Mouse (Mus musculus): Measurements from ENCODE around the gene Acot7.

DNA sequence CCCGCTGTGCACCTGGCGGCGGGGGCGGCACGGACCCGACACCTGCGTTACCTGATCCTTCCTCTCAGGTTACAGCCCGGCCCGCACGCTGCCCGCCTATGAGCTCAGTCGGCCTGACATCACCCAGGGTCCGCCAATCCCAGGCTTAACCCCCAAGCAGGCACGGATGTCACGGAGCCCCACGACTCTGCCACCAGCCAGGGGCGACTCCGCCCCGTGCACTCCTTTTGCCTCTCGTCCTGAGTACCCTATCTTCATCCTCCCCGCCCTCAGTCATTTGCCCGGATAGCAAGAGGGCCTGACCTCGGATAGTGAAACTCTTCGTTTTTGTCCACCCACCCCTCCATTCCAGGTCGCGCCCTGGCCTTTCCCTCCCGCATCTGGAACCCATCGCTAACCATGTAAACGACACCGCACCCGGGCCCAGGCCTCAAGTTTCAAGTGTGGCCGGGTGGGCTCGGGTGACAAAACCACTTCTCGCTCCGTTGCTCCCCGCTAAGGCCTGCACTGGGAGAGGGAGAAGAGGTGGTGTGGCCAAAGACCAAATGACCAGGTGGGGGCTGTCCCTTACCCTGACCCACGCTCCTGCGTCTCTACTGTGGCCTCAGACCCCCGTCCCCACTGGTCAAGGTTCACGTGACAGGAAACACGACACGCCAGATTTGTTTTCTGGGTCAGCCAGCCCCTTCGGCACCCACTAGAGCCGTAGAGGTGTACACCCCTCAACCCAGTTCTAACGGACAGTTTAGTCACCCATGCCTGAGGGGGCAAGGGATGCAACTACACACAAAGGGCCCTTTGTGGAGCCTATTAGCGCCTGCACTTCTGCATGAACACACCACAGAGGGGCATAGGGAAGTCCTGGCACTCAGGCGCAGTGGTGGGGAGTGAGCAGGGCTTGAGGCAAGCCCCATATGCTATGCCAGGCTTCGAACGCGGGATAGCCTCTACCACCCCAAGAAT lies 45.8 kb upstream of the Acot7 start:
- TF ChIP-seq POLR2A (IDR thresholded peaks at IDR 0.05; ENCODE audit: borderline replicate concordance, extremely low read depth, insufficient read depth, insufficient read length, poor library complexity, severe bottlenecking): no peak
- TF ChIP-seq CTCF (IDR thresholded peaks at IDR 0.05; ENCODE audit: borderline replicate concordance, extremely low read depth, insufficient read depth, insufficient read length): no peak
